Mouse (Mus musculus) layer of hippocampus, postnatal 36 days (tissue): Measurements from ENCODE around the gene S1pr1. TPM values are rescaled to one million over a fixed set of nuclear protein-coding genes. Genes with fewer than 3 reads are reported as not detected.

Experiments
- DNase-seq, 2 experiments: peaks; one replicate each; pipeline ENCODE4 v3.0.0; 2022
- total RNA-seq, 2 experiments: library from RNA; stranded (reverse); gene quantifications; 2 replicates each; pipeline ENCODE4 v1.2.3; 2021

Gene S1pr1
- total RNA-seq, 2 experiments from 2014 or later = 97.0 to 108 TPM

- no peak for DNase-seq
Observed at GRCm38 (mm10) chr3:115673663-115674157, 41.2 kb downstream of the S1pr1 start.

- no peak for DNase-seq
Observed at GRCm38 (mm10) chr3:115672965-115673662, 41.8 kb downstream of the S1pr1 start.

- no peak for DNase-seq
Observed at GRCm38 (mm10) chr3:115669230-115669629, 45.6 kb downstream of the S1pr1 start.

- no peak for DNase-seq
Observed at GRCm38 (mm10) chr3:115667182-115667581, 47.7 kb downstream of the S1pr1 start.

- no peak for DNase-seq
Observed at GRCm38 (mm10) chr3:115666547-115666946, 48.3 kb downstream of the S1pr1 start.

- DNase-seq = no peak
Observed at GRCm38 (mm10) chr3:115664497-115664896, 50.4 kb downstream of the S1pr1 start.

- DNase-seq = peak; percentile 72 to 73
Observed at GRCm38 (mm10) chr3:115660701-115661460, 54.0 kb downstream of the S1pr1 start.

Other genes with a start within 250 kb of the S1pr1 start
- gene Dph5, start 172.8 kb upstream of the S1pr1 start, total RNA-seq = 10 to 100 TPM; 13.6 to 17.2 TPM